Mouse (Mus musculus) heart, embryonic 13.5 days (tissue): ENCODE measurements around the gene Ifngr2. TPM values are rescaled to one million over a fixed set of nuclear protein-coding genes. Genes with fewer than 3 reads are reported as not detected.

Experiments used
- ATAC-seq: fragments of 200-750 bp; cut with Nextera tagmentation; 2 replicates; pipeline ENCODE4 v1.8.0; 2017; ENCODE audit warnings: moderate TSS enrichment; ENCODE audit not compliant: insufficient number of reproducible peaks, low FRiP score, low TSS enrichment; ENCODE audit errors: extremely low read depth
- H3K27ac ChIP-seq: fragments of 300-500 bp; sonication (generic); replicated peaks from 2 replicates; pipeline ENCODE4 v1.5.1; 2015; ENCODE audit warnings: moderate library complexity, mild to moderate bottlenecking, inconsistent platforms
- H3K27me3 ChIP-seq: fragments of 300-500 bp; sonication (generic); replicated peaks from 2 replicates; pipeline ENCODE4 v1.6.1; 2015; ENCODE audit warnings: mild to moderate bottlenecking, inconsistent platforms
- H3K36me3 ChIP-seq: fragments of 300-500 bp; sonication (generic); 2 replicates; pipeline ENCODE4 v1.6.1; 2015; ENCODE audit warnings: mild to moderate bottlenecking, inconsistent platforms
- H3K4me1 ChIP-seq: fragments of 300-500 bp; sonication (generic); 2 replicates; pipeline ENCODE4 v1.6.1; 2015; ENCODE audit warnings: inconsistent platforms
- H3K4me2 ChIP-seq: fragments of 300-500 bp; sonication (generic); 2 replicates; pipeline ENCODE4 v1.6.1; 2015; ENCODE audit warnings: inconsistent platforms, mild to moderate bottlenecking, moderate library complexity
- H3K4me3 ChIP-seq: fragments of 300-500 bp; sonication (generic); 2 replicates; pipeline ENCODE4 v1.5.1; 2015; ENCODE audit warnings: moderate library complexity, mild to moderate bottlenecking, inconsistent platforms
- H3K9ac ChIP-seq: fragments of 300-500 bp; sonication (generic); 2 replicates; pipeline ENCODE4 v1.6.1; 2015; ENCODE audit warnings: inconsistent platforms, mild to moderate bottlenecking, moderate library complexity
- H3K9me3 ChIP-seq: fragments of 300-500 bp; sonication (generic); 2 replicates; pipeline ENCODE4 v1.6.1; 2016; ENCODE audit warnings: inconsistent platforms
- WGBS: fragments of 180-500 bp; shearing (Covaris S2); methylation state at CpG from one replicate; pipeline ENCODE4 v1.1.7; 2015; ENCODE audit warnings: mixed read lengths; 5-methylcytosine and 5-hydroxymethylcytosine counted together
- polyA plus RNA-seq: library from polyadenylated mRNA; unstranded; fragments of >200 nt; fragmentation: Nextera tagmentation; extraction: Ambion mirVana; gene quantifications from 2 replicates; pipeline ENCODE4 v1.2.1, GENCODE M21; 2015

Ifngr2 gene
- polyA plus RNA-seq, 1 experiment from 2014 or later: 108 TPM

DNA sequence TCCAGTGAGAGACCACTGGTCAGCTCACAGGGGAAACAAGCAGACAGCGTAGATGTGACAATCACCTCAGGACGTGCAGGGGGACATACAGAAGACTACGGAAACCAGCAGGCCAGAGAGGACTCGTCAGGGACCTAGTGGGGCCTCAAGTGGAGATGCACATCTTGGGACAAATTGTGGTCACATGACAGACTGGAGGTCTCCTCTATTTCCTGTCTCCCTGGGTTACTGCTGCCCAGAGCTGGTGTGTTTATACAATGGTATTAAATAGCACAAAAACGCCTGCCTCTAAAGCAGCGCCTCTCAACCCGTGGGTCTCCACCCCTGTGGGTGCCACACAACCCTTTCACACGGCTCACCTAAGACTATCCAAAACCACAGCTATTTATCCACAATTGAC is 45.3 kb downstream of the Ifngr2 start:
- no peak for ATAC-seq
- H3K27ac ChIP-seq: no peak overlapping the region
- H3K36me3 ChIP-seq: peaks cover 3% of the 10 kb centered on the region; the same call in 1 of the 2 replicates
- no peaks in the 10 kb centered on the region for H3K27me3 ChIP-seq
- no peak overlapping the region for H3K9ac ChIP-seq
- no peak overlapping the region for H3K4me3 ChIP-seq
- WGBS: 58% methylated on average over 8 of the region's 8 CpGs
- H3K9me3 ChIP-seq: no peaks in the 10 kb centered on the region
- peaks cover 9% of the 10 kb centered on the region for H3K4me1 ChIP-seq
- H3K4me2 ChIP-seq: no peak overlapping the region

DNA sequence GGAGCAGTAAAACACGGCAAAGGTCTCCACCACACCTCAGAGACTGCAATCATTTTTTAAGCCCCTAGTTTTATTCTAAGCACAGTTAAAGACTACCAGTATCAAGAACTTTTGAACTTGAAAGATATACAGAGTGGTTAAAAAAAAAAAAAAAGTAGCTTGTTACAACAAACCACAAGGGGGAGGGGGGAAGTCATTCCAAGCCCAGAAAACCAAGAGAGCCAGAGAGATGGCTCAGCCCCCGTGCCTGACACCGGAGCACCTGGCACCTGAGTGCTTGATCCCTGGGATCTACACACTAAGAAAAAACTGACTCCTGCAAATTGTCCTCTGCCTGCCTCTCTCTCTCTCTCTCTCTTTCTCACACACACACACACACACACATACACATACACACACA is 46.4 kb downstream of the Ifngr2 start:
- Histone ChIP-seq H3K9ac (no peak overlapping the region), H3K36me3 (peaks cover 3% of the 10 kb centered on the region; the same call in 1 of the 2 replicates), H3K27ac (no peak overlapping the region), H3K4me1 (peaks cover 13% of the 10 kb centered on the region), H3K9me3 (no peaks in the 10 kb centered on the region), H3K4me3 (no peak overlapping the region), H3K27me3 (0 out of 2 replicates have a peak, but pooled peaks cover under 1% of the 10 kb centered on the region), H3K4me2 (no peak overlapping the region)
- 72% methylated on average over 3 of the region's 3 CpGs for WGBS
- ATAC-seq: no peak

DNA sequence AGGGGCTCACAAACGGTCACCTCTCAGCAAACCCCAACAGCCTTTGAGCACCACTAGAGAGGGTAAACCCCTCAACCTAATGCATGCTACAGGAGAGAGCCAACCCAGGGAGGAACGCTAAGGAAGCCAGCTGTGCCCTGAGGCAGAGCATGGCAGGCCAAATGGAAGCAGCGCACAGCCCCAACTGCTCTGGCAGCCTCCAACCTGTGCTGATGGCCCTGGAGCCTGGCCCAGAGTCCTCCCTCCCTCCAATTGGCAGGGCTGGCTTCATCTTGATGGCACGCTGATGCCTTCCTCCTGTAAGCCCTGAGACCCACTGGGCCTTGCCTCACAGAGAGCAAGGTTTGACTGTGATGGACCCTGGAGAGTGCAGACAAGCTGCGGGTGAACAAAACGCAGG is 48.2 kb downstream of the Ifngr2 start:
- 78% methylated on average over 6 of the region's 6 CpGs for WGBS

DNA sequence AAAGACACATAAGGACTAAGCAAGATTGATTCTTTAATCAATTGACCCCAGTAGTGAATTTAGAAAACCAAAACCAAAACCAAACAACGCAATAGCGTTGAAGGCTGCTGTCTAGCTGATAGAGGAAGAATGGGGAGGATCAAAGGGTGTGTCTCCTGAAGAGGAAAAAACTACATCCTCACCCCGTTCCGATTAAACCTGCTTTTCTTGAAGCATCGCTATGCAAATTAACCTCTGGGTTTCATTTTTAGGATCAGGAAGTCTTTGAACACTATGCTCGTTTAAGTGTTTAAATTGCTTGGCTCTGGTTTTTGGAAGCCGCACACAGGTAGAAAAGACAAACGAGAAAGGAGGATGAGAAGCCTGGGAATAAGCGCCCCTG is 49.5 kb downstream of the Ifngr2 start:
- Histone ChIP-seq H3K36me3 (peaks cover 3% of the 10 kb centered on the region; the same call in 1 of the 2 replicates), H3K27ac (no peak overlapping the region), H3K4me3 (peak overlapping the region; percentile 84), H3K9ac (peak overlapping the region; percentile 88), H3K4me1 (peaks cover 13% of the 10 kb centered on the region), H3K27me3 (peaks cover 15% of the 10 kb centered on the region; the same call in 1 of the 2 replicates), H3K9me3 (no peaks in the 10 kb centered on the region), H3K4me2 (peak overlapping the region; percentile 87)
- 16% methylated on average over 9 of the region's 9 CpGs for WGBS
- ATAC-seq: no peak

More for the DNA sequence above, 48.2 kb downstream of the Ifngr2 start:
- H3K9ac ChIP-seq: no peak overlapping the region
- H3K27ac ChIP-seq: no peak overlapping the region
- no peak overlapping the region for H3K4me3 ChIP-seq
- peaks cover 3% of the 10 kb centered on the region; the same call in 1 of the 2 replicates for H3K36me3 ChIP-seq
- peaks cover 12% of the 10 kb centered on the region; the same call in 1 of the 2 replicates for H3K27me3 ChIP-seq
- no peaks in the 10 kb centered on the region for H3K9me3 ChIP-seq
- H3K4me1 ChIP-seq: peaks cover 13% of the 10 kb centered on the region
- no peak for ATAC-seq
- H3K4me2 ChIP-seq: no peak overlapping the region

DNA sequence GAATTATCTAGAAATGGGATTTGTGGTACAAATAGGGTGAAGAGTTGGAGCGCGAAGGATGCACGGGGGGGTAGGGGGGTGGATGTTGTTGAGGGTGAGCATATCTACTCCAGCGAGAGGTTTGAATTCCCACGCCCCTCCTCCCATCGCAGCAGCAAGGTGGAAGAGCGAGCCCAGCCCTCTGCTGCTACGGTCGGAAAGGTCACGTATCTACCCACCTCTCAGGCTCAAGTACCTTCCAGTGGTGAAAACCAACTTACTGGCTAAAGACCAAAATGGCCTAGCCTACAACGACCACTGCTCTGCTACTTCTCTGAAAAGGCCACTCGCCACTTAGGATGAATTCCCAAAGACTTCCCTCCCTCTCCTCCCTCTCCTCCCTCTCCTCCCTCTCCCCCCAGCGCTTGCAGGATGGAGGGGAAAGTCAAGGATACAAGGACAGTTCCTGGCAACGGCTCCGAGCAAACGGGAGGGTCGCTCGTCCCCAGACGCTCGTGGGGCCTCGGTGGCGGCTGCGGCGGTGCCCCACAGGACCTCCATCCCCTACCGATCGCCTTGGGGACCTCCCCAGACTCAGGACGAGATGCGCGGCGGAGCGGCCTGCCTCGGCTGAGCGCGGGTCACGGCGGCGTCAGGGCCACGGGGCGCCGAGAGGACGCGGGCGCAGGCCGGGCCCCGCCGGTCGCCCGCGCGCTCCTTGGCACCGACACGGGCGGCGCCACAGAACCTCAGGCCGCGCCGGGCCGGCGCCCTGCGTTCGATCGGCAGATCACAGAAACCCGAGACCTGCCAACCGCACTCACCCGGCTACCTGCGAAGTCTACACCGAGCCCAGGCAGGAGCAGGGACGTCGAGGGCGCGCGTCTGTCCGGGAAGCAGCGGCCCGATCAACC is 50.2 kb downstream of the Ifngr2 start:
- peaks cover 20% of the 10 kb centered on the region; the same call in 1 of the 2 replicates for H3K27me3 ChIP-seq
- WGBS: under 1% methylated on average over 75 of the region's 75 CpGs
- peak overlapping the region; percentile 63 for H3K27ac ChIP-seq
- H3K36me3 ChIP-seq: peaks cover under 1% of the 10 kb centered on the region; the same call in 1 of the 2 replicates
- H3K4me3 ChIP-seq: peak overlapping the region; percentile 84
- H3K4me1 ChIP-seq: peaks cover 13% of the 10 kb centered on the region
- H3K4me2 ChIP-seq: peak overlapping the region; percentile 87
- no peaks in the 10 kb centered on the region for H3K9me3 ChIP-seq
- ATAC-seq: peak; percentile 60
- H3K9ac ChIP-seq: peak overlapping the region; percentile 88

DNA sequence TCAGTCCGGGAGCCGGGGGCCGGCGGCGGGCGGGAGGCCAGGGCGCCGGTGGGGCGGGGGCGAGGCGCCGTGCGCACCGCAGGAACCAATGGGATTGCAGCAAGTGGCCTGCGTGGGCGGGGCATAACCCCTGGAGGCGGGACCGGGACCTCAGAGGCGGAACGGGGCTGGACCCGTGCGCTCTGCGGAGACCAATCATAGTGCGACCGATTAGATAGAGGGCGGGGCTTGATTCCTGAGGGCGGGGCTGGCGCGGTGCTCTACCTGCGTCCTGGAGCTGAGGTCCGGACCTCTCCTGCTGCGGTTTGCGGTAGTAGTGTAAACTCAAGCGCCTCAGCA is 50.8 kb downstream of the Ifngr2 start, which contains the start of gene Tmem50b:
Gene Tmem50b (minus strand): TSS at position 129 of the 339 bp plus-strand sequence.
- no peaks in the 10 kb centered on the region for H3K9me3 ChIP-seq
- H3K27ac ChIP-seq: peak within 1 kb of the TSS; percentile 63
- under 1% methylated on average over 33 of the region's 34 CpGs for WGBS

DNA sequence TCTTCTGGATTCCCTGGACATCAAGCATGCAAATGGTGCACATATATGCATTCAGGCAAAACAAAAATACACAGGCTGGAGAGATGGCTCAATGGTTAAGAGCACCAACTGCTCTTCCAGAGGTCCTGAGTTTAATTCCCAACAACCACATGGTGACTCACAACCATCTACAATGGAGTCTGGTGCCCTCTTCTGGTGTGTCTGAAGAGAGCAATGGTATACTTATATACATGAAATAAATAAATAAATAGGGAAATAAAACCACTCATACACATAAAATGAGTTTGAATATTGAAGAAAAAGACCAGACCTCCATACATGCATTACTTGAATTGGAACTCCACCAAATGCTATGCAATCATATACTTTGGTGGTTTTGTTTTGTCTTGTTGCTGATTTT is 52.4 kb downstream of the Ifngr2 start:
- no peak overlapping the region for H3K27ac ChIP-seq
- no peak overlapping the region for H3K4me3 ChIP-seq
- H3K27me3 ChIP-seq: peaks cover 20% of the 10 kb centered on the region; the same call in 1 of the 2 replicates
- H3K36me3 ChIP-seq: no peaks in the 10 kb centered on the region
- no peaks in the 10 kb centered on the region for H3K9me3 ChIP-seq
- ATAC-seq: no peak
- H3K4me2 ChIP-seq: no peak overlapping the region
- H3K9ac ChIP-seq: no peak overlapping the region
- peaks cover 13% of the 10 kb centered on the region for H3K4me1 ChIP-seq

More for the DNA sequence above, 50.8 kb downstream of the Ifngr2 start, which contains the start of gene Tmem50b:
- Histone ChIP-seq H3K9ac (peak within 1 kb of the TSS; percentile 88), H3K4me1 (peaks cover 13% of the 10 kb centered on the region), H3K36me3 (no peaks in the 10 kb centered on the region), H3K4me3 (peak within 1 kb of the TSS; percentile 84), H3K27me3 (peaks cover 20% of the 10 kb centered on the region; the same call in 1 of the 2 replicates), H3K4me2 (peak within 1 kb of the TSS; percentile 87)
- peak; percentile 100 for ATAC-seq

DNA sequence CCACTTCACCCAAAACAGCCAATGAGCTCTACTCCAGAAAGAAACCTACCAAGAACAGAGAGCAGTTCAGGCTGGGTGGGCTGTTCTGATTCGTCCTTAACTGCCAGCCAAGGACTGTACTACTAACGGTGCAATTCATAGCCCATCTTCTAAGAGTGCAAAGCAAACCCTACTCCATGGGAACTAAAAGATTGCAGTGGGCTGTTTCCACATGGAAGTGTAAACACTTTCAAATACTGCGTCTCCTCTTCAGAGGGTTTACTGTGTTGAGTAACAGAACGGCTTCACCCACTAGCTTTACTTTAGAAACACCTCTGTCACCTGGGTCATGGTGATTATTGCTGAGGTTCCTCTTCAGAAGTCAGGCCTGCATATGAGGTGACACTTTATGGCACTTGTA is 54.2 kb downstream of the Ifngr2 start:
- no peak overlapping the region for H3K4me2 ChIP-seq
- WGBS: 73% methylated on average over 4 of the region's 4 CpGs
- peaks cover 20% of the 10 kb centered on the region; the same call in 1 of the 2 replicates for H3K27me3 ChIP-seq
- no peak overlapping the region for H3K4me3 ChIP-seq
- no peaks in the 10 kb centered on the region for H3K9me3 ChIP-seq
- H3K27ac ChIP-seq: no peak overlapping the region
- no peaks in the 10 kb centered on the region for H3K36me3 ChIP-seq
- no peak for ATAC-seq
- peaks cover 13% of the 10 kb centered on the region for H3K4me1 ChIP-seq
- H3K9ac ChIP-seq: no peak overlapping the region

DNA sequence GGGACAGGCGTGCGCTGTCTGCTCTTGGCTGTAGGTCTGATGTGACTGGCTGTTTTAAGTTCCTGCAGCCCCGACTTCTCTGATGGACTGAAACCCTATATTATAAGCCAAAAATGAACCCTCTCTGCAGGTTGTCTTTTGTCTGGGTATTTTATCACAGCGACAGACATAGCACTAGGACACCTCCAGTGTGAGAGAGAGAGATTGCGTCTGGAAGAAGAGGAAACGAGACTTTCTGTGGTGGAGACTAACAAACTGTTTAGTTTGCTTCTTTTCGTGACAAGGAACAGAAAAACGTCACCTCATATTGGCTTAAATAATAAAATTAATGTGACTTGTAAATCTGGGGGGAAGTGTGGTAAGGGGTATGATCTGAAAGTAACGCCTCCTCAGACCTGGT is 54.8 kb downstream of the Ifngr2 start:
- ATAC-seq: no peak
- H3K4me1 ChIP-seq: peaks cover 7% of the 10 kb centered on the region

DNA sequence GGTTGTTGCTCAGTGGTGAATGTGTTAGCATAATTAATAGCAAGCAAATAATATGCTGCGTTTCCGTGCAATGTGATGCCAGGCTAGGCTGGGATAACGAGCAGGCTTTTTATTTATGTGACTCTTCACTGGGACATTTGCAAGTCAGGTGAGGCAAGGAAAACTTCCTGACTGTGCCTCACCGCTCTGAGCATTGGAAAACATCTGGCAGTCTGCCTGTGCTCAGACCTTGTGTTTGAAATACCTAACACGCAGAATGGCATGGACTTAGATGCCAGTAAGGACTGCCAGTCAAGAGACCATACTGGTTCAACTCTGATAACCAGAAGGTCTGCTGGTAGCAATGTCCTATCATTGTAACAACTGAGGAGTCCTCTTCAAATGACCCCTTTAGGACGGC is 58.3 kb downstream of the Ifngr2 start:
- Histone ChIP-seq H3K9me3 (no peaks in the 10 kb centered on the region), H3K4me2 (no peak overlapping the region), H3K4me1 (peaks cover 4% of the 10 kb centered on the region; the same call in 1 of the 2 replicates), H3K27me3 (peaks cover 7% of the 10 kb centered on the region; the same call in 1 of the 2 replicates), H3K36me3 (no peaks in the 10 kb centered on the region), H3K4me3 (no peak overlapping the region), H3K27ac (no peak overlapping the region), H3K9ac (no peak overlapping the region)
- WGBS: 75% methylated on average over 6 of the region's 6 CpGs
- ATAC-seq: no peak

More for the DNA sequence above, 54.8 kb downstream of the Ifngr2 start:
- Histone ChIP-seq H3K4me3 (no peak overlapping the region), H3K27me3 (peaks cover 20% of the 10 kb centered on the region; the same call in 1 of the 2 replicates), H3K9ac (no peak overlapping the region), H3K9me3 (no peaks in the 10 kb centered on the region), H3K4me2 (no peak overlapping the region), H3K36me3 (no peaks in the 10 kb centered on the region), H3K27ac (no peak overlapping the region)
- 66% methylated on average over 9 of the region's 9 CpGs for WGBS

DNA sequence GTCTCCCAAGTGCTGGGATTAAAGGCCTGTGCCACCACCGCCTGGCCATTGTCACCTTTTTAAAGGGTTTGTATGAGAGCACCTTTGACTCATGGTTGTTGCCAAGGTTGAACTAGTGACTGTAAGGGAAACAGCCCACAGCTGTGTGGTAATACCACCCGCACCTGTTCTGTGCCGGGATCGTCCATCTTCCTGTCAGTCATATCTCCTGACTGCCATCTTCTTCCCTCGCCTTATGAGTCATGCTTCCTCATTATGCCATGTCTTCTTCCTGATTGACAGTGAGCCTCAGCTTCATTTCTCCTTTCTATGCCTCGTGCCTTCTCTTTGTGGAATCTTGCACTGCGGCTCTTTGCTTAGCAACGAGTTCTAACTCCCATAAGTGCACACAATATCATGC is 60.1 kb downstream of the Ifngr2 start:
- Histone ChIP-seq H3K4me2 (no peak overlapping the region), H3K4me1 (peaks cover 7% of the 10 kb centered on the region; the same call in 1 of the 2 replicates), H3K27ac (no peak overlapping the region), H3K9ac (no peak overlapping the region), H3K36me3 (no peaks in the 10 kb centered on the region), H3K4me3 (no peak overlapping the region), H3K27me3 (no peaks in the 10 kb centered on the region), H3K9me3 (no peaks in the 10 kb centered on the region)
- WGBS: 79% methylated on average over 8 of the region's 8 CpGs
- ATAC-seq: no peak
